Mouse (Mus musculus): ENCODE data around the gene Lamb3.

Lamb3 gene

GRCm38 (mm10) chr1:193348261-193348962, 140.9 kb downstream of the Lamb3 start:
- no peak for DNase-seq

GRCm38 (mm10) chr1:193349702-193350545, 142.4 kb downstream of the Lamb3 start:
- no peak for DNase-seq

- no peak for DNase-seq
These were observed 143.0 kb downstream of the Lamb3 start for GRCm38 (mm10) chr1:193350546-193350801.

GRCm38 (mm10) chr1:193351583-193351982, 144.1 kb downstream of the Lamb3 start:
- DNase-seq: no peak

GRCm38 (mm10) chr1:193359199-193359598, 151.7 kb downstream of the Lamb3 start:
- DNase-seq: peak; percentile 40

- DNase-seq: no peak
These were observed 153.7 kb downstream of the Lamb3 start for GRCm38 (mm10) chr1:193361181-193361580.

- DNase-seq: no peak
These were observed 154.6 kb downstream of the Lamb3 start for GRCm38 (mm10) chr1:193362078-193362477.

- peak; percentile 58 for DNase-seq
These were observed 156.3 kb downstream of the Lamb3 start for GRCm38 (mm10) chr1:193363801-193364231.

GRCm38 (mm10) chr1:193368055-193368454, 160.6 kb downstream of the Lamb3 start:
- peak; percentile 47 for DNase-seq

- no peak for DNase-seq
These were observed 161.6 kb downstream of the Lamb3 start for GRCm38 (mm10) chr1:193369091-193369490.

GRCm38 (mm10) chr1:193370096-193370495, 162.6 kb downstream of the Lamb3 start, which contains the start of gene Camk1g:
Camk1g (minus strand) TSS chr1:193370298.
- no peak for DNase-seq

GRCm38 (mm10) chr1:193373906-193374413, 166.5 kb downstream of the Lamb3 start:
- DNase-seq: no peak

- peak; percentile 56 for DNase-seq
These were observed 169.1 kb downstream of the Lamb3 start for GRCm38 (mm10) chr1:193376478-193377134.

GRCm38 (mm10) chr1:193379634-193380033, 172.1 kb downstream of the Lamb3 start:
- no peak for DNase-seq

GRCm38 (mm10) chr1:193380877-193381276, 173.4 kb downstream of the Lamb3 start:
- DNase-seq: no peak

GRCm38 (mm10) chr1:193381597-193382404, 174.3 kb downstream of the Lamb3 start:
- no peak for DNase-seq

GRCm38 (mm10) chr1:193382435-193382834, 174.9 kb downstream of the Lamb3 start:
- peak; percentile 40 for DNase-seq

- peak; percentile 59 for DNase-seq
These were observed 175.5 kb downstream of the Lamb3 start for GRCm38 (mm10) chr1:193382841-193383462.

GRCm38 (mm10) chr1:193386136-193386535, 178.6 kb downstream of the Lamb3 start:
- peak; percentile 92 for DNase-seq

- DNase-seq: no peak
These were observed 179.7 kb downstream of the Lamb3 start for GRCm38 (mm10) chr1:193387241-193387640.

GRCm38 (mm10) chr1:193389505-193389904, 182.0 kb downstream of the Lamb3 start:
- DNase-seq: no peak

- no peak for DNase-seq
These were observed 182.5 kb downstream of the Lamb3 start for GRCm38 (mm10) chr1:193390004-193390403.

Data from lung, postnatal 14 days (tissue).